In genomic region chr10:83543439-83544102, GRCm38 (mm10) we compare ENCODE assay signal across 8 mouse cellular contexts. TPM values are rescaled to one million over a fixed set of nuclear protein-coding genes. Genes with fewer than 3 reads are reported as not detected.
DNase-seq lines count a peak whose midpoint lies in the region; ATAC-seq and TF ChIP-seq lines count a peak whose summit lies in the region.

Gene Washc4, plus strand, starts transcription at chr10:83543752.

- H3K36me3 ChIP-seq in G1E (replicated peaks) = peaks cover 17% of the 10 kb centered on the region
- peaks cover 8% of the 10 kb centered on the region; the same call in 1 of the 2 replicates for H3K36me3 ChIP-seq in forebrain, postnatal 0 days (ENCODE audit: insufficient read depth)
- 0 out of 2 replicates have a peak, but pooled peaks cover 2% of the 10 kb centered on the region for H3K36me3 ChIP-seq in lung, embryonic 16.5 days (ENCODE audit: control insufficient read depth, insufficient read depth, low read length)

- H3K4me1 ChIP-seq in G1E (ENCODE audit: insufficient read depth, low read depth, low read length) = peaks cover 17% of the 10 kb centered on the region; the same call in 1 of the 2 replicates
- H3K4me1 ChIP-seq in forebrain, postnatal 0 days (ENCODE audit: insufficient read depth) = peaks cover 8% of the 10 kb centered on the region; the same call in 1 of the 2 replicates
- H3K4me1 ChIP-seq in lung, embryonic 16.5 days (replicated peaks; ENCODE audit: control insufficient read depth, insufficient read depth, low read length) = peaks cover 7% of the 10 kb centered on the region; the same call in 1 of the 2 replicates

- H3K4me2 ChIP-seq in forebrain, postnatal 0 days (ENCODE audit: low read depth) = peak within 1 kb of the TSS; percentile 53
- H3K4me2 ChIP-seq in lung, embryonic 16.5 days (ENCODE audit: low read depth, low read length) = peak within 1 kb of the TSS; percentile 69

- WGBS in forebrain, postnatal 0 days = 1% methylated on average over 49 of the region's 49 CpGs
- 2% methylated on average over 49 of the region's 49 CpGs for WGBS in lung, embryonic 16.5 days

- peak; percentile 84 for ATAC-seq in G1E (ENCODE audit: extremely low read depth, insufficient number of reproducible peaks, low FRiP score, poor library complexity, severe bottlenecking)
- ATAC-seq in forebrain, postnatal 0 days = peak; percentile 98
- ATAC-seq in hematopoietic stem cell, adult 5-6 weeks (replicated peaks in 1 of 2; ENCODE audit: insufficient read depth in 1 of 2, low FRiP score in 2 of 2, low TSS enrichment in 1 of 2, low read depth in 1 of 2, poor library complexity in 2 of 2, severe bottlenecking in 2 of 2) = peak; percentile 96 to 99
- ATAC-seq in lung, embryonic 16.5 days (ENCODE audit: low read depth) = peak; percentile 99

- TF ChIP-seq CTCF in G1E (IDR thresholded peaks at IDR 0.05; ENCODE audit: low read depth, low read length) = no peak
- no peak; the same call in 1 of the 2 replicates for TF ChIP-seq CTCF in forebrain, postnatal 0 days (IDR thresholded peaks at IDR 0.05; ENCODE audit: low read depth)

- H3K27ac ChIP-seq in forebrain, postnatal 0 days (ENCODE audit: low read depth, low read length) = peak within 1 kb of the TSS; percentile 86
- peak within 1 kb of the TSS; percentile 80 for H3K27ac ChIP-seq in lung, embryonic 16.5 days (ENCODE audit: low read length)

- DNase-seq in G1E (ENCODE audit: low spot score) = peak; percentile 98
- DNase-seq in cerebellum, adult 18-20 months = peak; percentile 98
- DNase-seq in forebrain, postnatal 0 days = peak; percentile 95
- peak; percentile 55 for DNase-seq in layer of hippocampus, adult 9-10 months (ENCODE audit: low spot score)
- DNase-seq in ovary, postnatal 10 days (ENCODE audit: low spot score) = peak; percentile 89
- DNase-seq in thymus, postnatal 10 days (ENCODE audit: low spot score in 2 of 2) = peak; percentile 88 to 89

- no peaks in the 10 kb centered on the region for H3K9me3 ChIP-seq in G1E (replicated peaks)
- no peaks in the 10 kb centered on the region for H3K9me3 ChIP-seq in forebrain, postnatal 0 days (ENCODE audit: low read length)
- H3K9me3 ChIP-seq in lung, embryonic 16.5 days (ENCODE audit: control insufficient read depth, low read length) = no peaks in the 10 kb centered on the region

- peaks cover 6% of the 10 kb centered on the region; the same call in 1 of the 2 replicates for H3K27me3 ChIP-seq in G1E (ENCODE audit: insufficient read depth, low read length)
- no peaks in the 10 kb centered on the region for H3K27me3 ChIP-seq in forebrain, postnatal 0 days (ENCODE audit: insufficient read depth, low read length)
- H3K27me3 ChIP-seq in lung, embryonic 16.5 days (ENCODE audit: control insufficient read depth, insufficient read depth, low read depth, low read length) = no peaks in the 10 kb centered on the region

- peak within 1 kb of the TSS; percentile 99 for H3K4me3 ChIP-seq in G1E (ENCODE audit: low read depth, low read length)
- H3K4me3 ChIP-seq in forebrain, postnatal 0 days (ENCODE audit: low read depth, low read length) = peak within 1 kb of the TSS; percentile 74
- H3K4me3 ChIP-seq in lung, embryonic 16.5 days (ENCODE audit: low read length) = peak within 1 kb of the TSS; percentile 91

- peak within 1 kb of the TSS; percentile 77 for H3K9ac ChIP-seq in forebrain, postnatal 0 days
- peak within 1 kb of the TSS; percentile 88 for H3K9ac ChIP-seq in lung, embryonic 16.5 days (ENCODE audit: low read length)

RNA-seq across cellular contexts. Expression of gene Washc4, which starts in this region (rescaled TPM):
- total RNA-seq in G1E (2014; fragmentation: Nextera tagmentation) = 46.0 and 48.3 TPM in 2 replicates
- 57.4 and 61.5 TPM in 2 replicates for total RNA-seq in G1E (2017)
- polyA plus RNA-seq in G1E (2012) = 1.5 and 2.3 TPM in 2 replicates
- total RNA-seq in forebrain, postnatal 0 days (2014; rRNA removed) = 25.2 and 30.1 TPM in 2 replicates
- 13.4 and 21.8 TPM in 2 replicates for polyA plus RNA-seq in forebrain, postnatal 0 days (2015; fragmentation: Nextera tagmentation; extraction: Ambion mirVana)
- total RNA-seq in hematopoietic stem cell, adult 5-6 weeks (2017) = 41.1 and 63.2 TPM in 2 replicates
- polyA plus RNA-seq in lung, embryonic 16.5 days (2015; fragmentation: Nextera tagmentation; extraction: Ambion mirVana) = 36.6 and 38.2 TPM in 2 replicates

Comparison
In these comparisons a context has a peak if more than half of its experiments do, and no peak if none do; other contexts are left out.
1. Peak in every context shown above with its lines: DNase-seq, ATAC-seq, H3K4me3 ChIP-seq and H3K27ac ChIP-seq.